Mouse (Mus musculus) embryonic facial prominence, embryonic 11.5 days (tissue): ENCODE data around the gene Arhgef26. TPM values are rescaled to one million over a fixed set of nuclear protein-coding genes. Genes with fewer than 3 reads are reported as not detected.

Source experiments
- ATAC-seq: fragments of 200-750 bp; cut with Nextera tagmentation; replicated peaks from 2 replicates; pipeline ENCODE4 v1.8.0; 2017; ENCODE audit warnings: low read depth; ENCODE audit not compliant: insufficient number of reproducible peaks, low FRiP score, low TSS enrichment
- DNase-seq: peaks from one replicate; pipeline ENCODE4 v3.0.0-alpha.2; 2015; ENCODE audit warnings: low spot score
- H3K27ac ChIP-seq: fragments of 300-500 bp; sonication (generic); replicated peaks from 2 replicates; pipeline ENCODE4 v1.5.1; 2014; ENCODE audit warnings: mild to moderate bottlenecking, low read depth, low read length, control low read depth
- H3K27me3 ChIP-seq: fragments of 300-500 bp; sonication (generic); 2 replicates; pipeline ENCODE4 v1.6.1; 2014; ENCODE audit warnings: mild to moderate bottlenecking, low read length, moderate library complexity, mixed read lengths; ENCODE audit not compliant: control insufficient read depth, insufficient read depth
- H3K36me3 ChIP-seq: fragments of 300-500 bp; sonication (generic); replicated peaks from 2 replicates; pipeline ENCODE4 v1.6.1; 2014; ENCODE audit warnings: low read depth, mild to moderate bottlenecking, low read length, moderate library complexity, mixed read lengths; ENCODE audit not compliant: control insufficient read depth, insufficient read depth
- H3K4me1 ChIP-seq: fragments of 300-500 bp; sonication (generic); 2 replicates; pipeline ENCODE4 v1.6.1; 2014; ENCODE audit warnings: low read length, mixed read lengths; ENCODE audit not compliant: control insufficient read depth, insufficient read depth
- H3K4me2 ChIP-seq: fragments of 300-500 bp; sonication (generic); 2 replicates; pipeline ENCODE4 v1.6.1; 2014; ENCODE audit warnings: low read depth, mild to moderate bottlenecking, control low read depth, low read length, moderate library complexity
- H3K4me3 ChIP-seq: fragments of 300-500 bp; sonication (generic); 2 replicates; pipeline ENCODE4 v1.5.1; 2014; ENCODE audit warnings: low read depth, low read length, control low read depth
- H3K9ac ChIP-seq: fragments of 300-500 bp; sonication (generic); replicated peaks from 2 replicates; pipeline ENCODE4 v1.6.1; 2014; ENCODE audit warnings: mild to moderate bottlenecking, control low read depth, low read length
- H3K9me3 ChIP-seq: fragments of 300-500 bp; sonication (generic); replicated peaks from 2 replicates; pipeline ENCODE4 v1.6.1; 2016; ENCODE audit warnings: mild to moderate bottlenecking, low read length, inconsistent platforms, mixed read lengths; ENCODE audit not compliant: control insufficient read depth
- WGBS: fragments of 180-500 bp; shearing (Covaris S2); extraction: QIAGEN DNeasy Blood & Tissue Kit; methylation state at CpG from one replicate; pipeline ENCODE4 v1.1.7; 2014; 5-methylcytosine and 5-hydroxymethylcytosine counted together
- polyA plus RNA-seq: library from polyadenylated mRNA; unstranded; fragments of >200 nt; fragmentation: Nextera tagmentation; extraction: Ambion mirVana; gene quantifications from 2 replicates; pipeline ENCODE4 v1.2.1, GENCODE M21; 2014

Arhgef26 gene
- polyA plus RNA-seq, 1 experiment from 2014 or later, result 4.7 TPM

GRCm38 (mm10) chr3:62340154-62340760, 2.1 kb downstream of the Arhgef26 start:
- ATAC-seq, result no peak
- 0 out of 2 replicates have a peak, but pooled peaks cover 3% of the 10 kb centered on the region for H3K27me3 ChIP-seq
- H3K36me3 ChIP-seq, result no peaks in the 10 kb centered on the region
- no peaks in the 10 kb centered on the region for H3K9me3 ChIP-seq
- H3K4me1 ChIP-seq, result no peaks in the 10 kb centered on the region
- H3K27ac ChIP-seq, result no peak overlapping the region
- 7% methylated on average over 16 of the region's 16 CpGs for WGBS
- H3K4me2 ChIP-seq, result peak overlapping the region; percentile 74
- H3K4me3 ChIP-seq, result peak overlapping the region; percentile 72
- H3K9ac ChIP-seq, result peak overlapping the region; percentile 41; the same call in 1 of the 2 replicates
- no peak for DNase-seq

GRCm38 (mm10) chr3:62340861-62341260, 2.7 kb downstream of the Arhgef26 start:
- Histone ChIP-seq H3K4me3 (no peak overlapping the region), H3K27me3 (0 out of 2 replicates have a peak, but pooled peaks cover 3% of the 10 kb centered on the region), H3K36me3 (no peaks in the 10 kb centered on the region), H3K9ac (no peak overlapping the region), H3K4me1 (no peaks in the 10 kb centered on the region), H3K4me2 (no peak overlapping the region), H3K27ac (no peak overlapping the region), H3K9me3 (no peaks in the 10 kb centered on the region)
- ATAC-seq, result no peak
- WGBS, result 20% methylated on average over 2 of the region's 2 CpGs
- peak; percentile 9 for DNase-seq

- Histone ChIP-seq H3K27me3 (0 out of 2 replicates have a peak, but pooled peaks cover 3% of the 10 kb centered on the region), H3K4me3 (no peak overlapping the region), H3K4me1 (no peaks in the 10 kb centered on the region), H3K36me3 (no peaks in the 10 kb centered on the region), H3K27ac (no peak overlapping the region), H3K4me2 (no peak overlapping the region), H3K9ac (no peak overlapping the region), H3K9me3 (no peaks in the 10 kb centered on the region)
- DNase-seq (no peak), ATAC-seq (no peak)
- 7% methylated on average over 3 of the region's 3 CpGs for WGBS
These were observed 3.5 kb downstream of the Arhgef26 start for GRCm38 (mm10) chr3:62341496-62342205.

GRCm38 (mm10) chr3:62348514-62349217, 10.5 kb downstream of the Arhgef26 start:
- DNase-seq (no peak), ATAC-seq (no peak)
- H3K9ac ChIP-seq, result no peak overlapping the region
- no peaks in the 10 kb centered on the region for H3K36me3 ChIP-seq
- no peaks in the 10 kb centered on the region for H3K27me3 ChIP-seq
- no peak overlapping the region for H3K27ac ChIP-seq
- H3K4me2 ChIP-seq, result no peak overlapping the region
- H3K4me1 ChIP-seq, result no peaks in the 10 kb centered on the region
- 71% methylated on average over 6 of the region's 6 CpGs for WGBS
- no peaks in the 10 kb centered on the region for H3K9me3 ChIP-seq
- H3K4me3 ChIP-seq, result no peak overlapping the region

- Histone ChIP-seq H3K4me1 (no peaks in the 10 kb centered on the region), H3K36me3 (no peaks in the 10 kb centered on the region), H3K4me2 (no peak overlapping the region), H3K27ac (no peak overlapping the region), H3K9me3 (no peaks in the 10 kb centered on the region), H3K9ac (no peak overlapping the region), H3K27me3 (no peaks in the 10 kb centered on the region), H3K4me3 (no peak overlapping the region)
- ATAC-seq (no peak), DNase-seq (no peak)
- WGBS, result 88% methylated on average over 11 of the region's 11 CpGs
These were observed 11.2 kb downstream of the Arhgef26 start for GRCm38 (mm10) chr3:62349218-62349897.

- ATAC-seq (no peak), DNase-seq (no peak)
- H3K27ac ChIP-seq, result no peak overlapping the region
- 73% methylated on average over 4 of the region's 4 CpGs for WGBS
- H3K9ac ChIP-seq, result no peak overlapping the region
- no peak overlapping the region for H3K4me3 ChIP-seq
- no peaks in the 10 kb centered on the region for H3K9me3 ChIP-seq
- no peaks in the 10 kb centered on the region for H3K36me3 ChIP-seq
- H3K27me3 ChIP-seq, result no peaks in the 10 kb centered on the region
- no peak overlapping the region for H3K4me2 ChIP-seq
- no peaks in the 10 kb centered on the region for H3K4me1 ChIP-seq
These were observed 13.9 kb downstream of the Arhgef26 start for GRCm38 (mm10) chr3:62352071-62352470.

GRCm38 (mm10) chr3:62352876-62353275, 14.7 kb downstream of the Arhgef26 start:
- 84% methylated on average over 4 of the region's 4 CpGs for WGBS
- Histone ChIP-seq H3K36me3 (no peaks in the 10 kb centered on the region), H3K9ac (no peak overlapping the region), H3K4me1 (no peaks in the 10 kb centered on the region), H3K4me2 (no peak overlapping the region), H3K4me3 (no peak overlapping the region), H3K9me3 (no peaks in the 10 kb centered on the region), H3K27ac (no peak overlapping the region), H3K27me3 (no peaks in the 10 kb centered on the region)
- DNase-seq, result no peak
- no peak for ATAC-seq
